Mouse (Mus musculus) testis, adult 2 months (tissue): ENCODE results near the gene Tmem131l.

Experiments used
- CTCF ChIP-seq: fragments of 200-500 bp; IDR thresholded peaks from 2 replicates; pipeline ENCODE4 v1.5.1; 2012; ENCODE audit warnings: low read depth, mild to moderate bottlenecking, inconsistent platforms, low read length, moderate library complexity; ENCODE audit not compliant: control insufficient read depth, insufficient read depth, insufficient replicate concordance
- POLR2A ChIP-seq: fragments of 200-500 bp; IDR thresholded peaks from 2 replicates; pipeline ENCODE4 v1.6.1; 2012; ENCODE audit warnings: low read depth, mild to moderate bottlenecking, inconsistent platforms, low read length, moderate library complexity; ENCODE audit not compliant: control insufficient read depth

DNA sequence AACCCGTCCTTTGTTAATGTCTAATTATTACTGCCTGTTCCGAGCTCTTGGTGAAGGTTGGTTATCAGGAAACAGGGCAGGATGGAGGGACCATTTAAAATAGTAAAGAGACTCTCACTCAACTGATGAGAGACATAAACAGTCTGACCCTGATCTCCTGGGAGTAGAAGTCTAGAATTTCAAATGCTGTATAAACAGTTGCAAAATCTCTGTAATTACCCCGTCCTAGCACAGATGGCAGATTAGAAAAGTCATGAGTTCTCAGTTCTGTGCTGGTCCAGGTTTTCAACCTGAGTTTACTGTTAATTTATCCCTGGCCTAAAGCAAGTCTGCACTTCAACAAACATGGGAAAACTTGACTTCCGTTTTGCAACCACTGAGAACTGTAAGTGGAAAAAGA, 20.2 kb upstream of the Tmem131l start:
- TF ChIP-seq CTCF (no peak), POLR2A (no peak)
